Mouse (Mus musculus): ENCODE measurements at regions not wholly inside any gene's neighbourhood (a gene's known extent, or its start where the extent isn't known, plus 50 kb on each side); places are given as distances from the start of the nearest gene placed in this dataset.

DNA sequence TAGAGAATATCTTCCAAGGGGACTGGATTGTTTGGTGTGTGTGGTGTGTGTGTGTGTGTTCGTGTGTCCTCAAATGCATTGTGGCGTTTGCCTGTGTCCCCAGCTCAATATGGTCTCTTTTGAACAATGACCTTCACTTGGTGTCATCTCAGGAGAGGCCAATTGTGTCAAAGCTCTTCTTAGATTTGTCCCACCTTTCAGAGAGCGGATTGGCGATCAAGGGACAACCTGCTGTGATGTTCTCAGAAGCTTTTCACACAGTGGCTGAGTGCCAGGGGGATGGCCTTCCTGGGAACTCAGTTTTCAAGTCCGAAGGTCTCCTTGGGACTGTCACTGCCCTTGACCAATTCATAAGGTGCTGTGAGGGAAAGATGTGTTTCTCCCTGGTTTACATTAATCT is 433.0 kb upstream of the Pou3f3 start:
- DNase-seq (ENCODE audit: low spot score in 2 of 2), result no peak

DNA sequence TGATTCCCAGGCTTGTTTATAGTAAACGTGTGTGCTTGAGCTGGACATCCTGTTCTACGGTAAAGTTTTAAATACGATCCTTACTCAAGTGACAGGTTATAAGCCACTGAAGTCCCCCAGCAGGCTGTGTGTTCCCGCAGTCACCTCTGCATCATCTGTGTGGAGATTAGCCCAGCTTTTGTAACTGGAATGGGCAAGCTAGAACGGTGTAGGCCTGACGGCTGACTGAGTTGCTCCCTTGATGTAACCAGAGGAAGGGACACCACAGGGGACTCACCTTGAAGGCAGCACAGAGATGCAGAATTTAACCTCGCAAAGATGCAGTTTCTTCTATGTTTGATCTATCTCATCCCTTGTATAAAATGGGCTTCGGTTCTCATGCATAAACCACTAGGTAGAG is 418.4 kb upstream of the Pou3f3 start:
- DNase-seq (ENCODE audit: low spot score in 2 of 2), result no peak

DNA sequence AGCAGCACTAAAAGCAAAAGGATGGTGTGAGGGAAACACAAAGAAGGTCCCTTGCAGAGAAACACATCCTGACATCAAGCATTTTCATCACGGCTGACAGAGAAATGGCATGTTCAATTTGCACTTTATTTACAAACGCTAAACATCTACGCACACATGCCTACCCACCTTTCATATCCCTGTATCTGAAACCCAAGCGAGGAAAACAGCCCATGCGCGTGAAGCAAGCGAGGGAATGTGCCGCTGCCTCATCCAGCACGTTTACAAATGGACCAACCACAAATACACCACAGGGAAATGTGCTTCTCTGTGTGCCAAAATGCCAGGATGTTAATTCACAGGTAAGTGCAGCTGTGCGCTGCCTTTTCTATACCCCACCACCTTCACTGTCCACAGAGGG is 399.7 kb upstream of the Pou3f3 start:
- DNase-seq (ENCODE audit: low spot score in 2 of 2), result no peak

DNA sequence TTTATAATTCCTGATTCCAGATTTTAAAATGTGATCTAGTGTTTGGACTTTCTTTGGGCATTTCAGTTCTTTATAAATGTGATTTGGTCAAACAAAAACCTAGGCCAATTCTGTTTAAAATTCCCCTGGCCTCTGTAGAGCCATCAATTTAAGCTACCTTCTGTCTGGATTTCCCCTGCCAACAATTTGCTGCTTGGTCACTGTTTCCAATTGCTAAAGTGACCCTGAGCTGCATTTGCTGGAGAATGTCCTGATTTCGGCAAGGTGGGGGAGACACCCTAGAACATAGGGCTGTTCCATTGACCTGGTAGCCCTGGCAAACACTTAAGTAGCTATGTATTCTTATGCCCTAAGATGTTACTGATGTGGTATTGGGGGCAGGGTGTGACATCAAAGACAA is 386.3 kb upstream of the Pou3f3 start:
- DNase-seq (ENCODE audit: low spot score in 2 of 2), result no peak

DNA sequence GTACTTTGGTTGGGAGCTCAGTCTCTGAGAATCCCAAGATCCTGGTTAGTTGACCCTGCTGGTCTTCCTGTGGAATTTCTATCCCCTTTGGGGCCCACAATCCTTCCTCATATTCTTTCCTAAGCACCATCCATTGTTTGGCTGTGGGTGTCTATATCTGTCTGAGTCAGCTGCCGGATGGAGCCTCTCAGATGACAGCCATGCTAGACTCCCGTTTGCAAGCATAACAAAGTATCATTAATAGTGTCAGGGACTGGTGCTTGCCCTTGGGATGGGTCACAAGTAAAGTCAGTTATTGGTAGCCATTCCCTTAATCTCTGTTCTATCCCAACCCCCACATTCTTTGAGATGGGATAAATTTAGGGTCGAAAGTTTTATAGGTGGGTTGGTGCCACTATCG is 382.1 kb upstream of the Pou3f3 start:
- no peak for DNase-seq (ENCODE audit: low spot score in 2 of 2)

DNA sequence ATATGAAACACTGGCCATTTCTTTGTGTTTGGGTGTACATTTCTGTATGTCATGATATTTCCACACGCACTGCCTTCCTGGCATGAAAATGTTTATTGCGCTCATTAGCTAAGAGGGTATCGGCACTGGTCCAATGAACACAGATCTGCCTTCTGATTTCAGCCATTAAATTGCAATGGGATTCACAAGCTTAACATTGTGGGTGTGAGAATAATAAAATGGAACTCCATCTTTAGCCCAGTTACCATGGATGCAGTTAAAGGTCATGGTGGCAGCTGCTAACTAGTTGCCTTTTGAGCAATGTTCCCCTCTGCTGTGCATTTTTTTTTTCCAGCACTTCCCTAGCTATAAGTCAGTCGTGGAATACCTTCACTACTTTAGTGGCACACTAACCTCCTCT is 343.7 kb upstream of the Pou3f3 start:
- DNase-seq (ENCODE audit: low spot score in 2 of 2), result no peak

DNA sequence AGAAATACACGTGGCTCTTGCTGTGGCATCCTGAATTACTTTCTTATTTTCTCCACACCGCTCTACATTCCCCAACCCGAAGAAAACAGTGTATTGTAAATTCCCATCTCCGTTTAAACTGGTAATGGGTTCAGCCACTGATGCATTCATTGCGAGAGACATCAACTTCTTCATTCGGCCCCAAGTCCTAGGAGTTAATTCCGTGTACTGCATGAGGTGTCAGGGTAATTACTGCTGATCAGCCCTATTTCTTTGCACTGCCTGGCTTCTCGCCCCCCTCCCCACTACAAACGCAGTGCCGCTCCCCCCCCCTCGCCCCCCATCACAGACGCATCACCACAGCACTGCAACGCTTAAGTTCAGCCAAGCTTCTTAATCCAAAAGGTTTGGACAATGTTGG is 343.2 kb upstream of the Pou3f3 start:
- no peak for DNase-seq (ENCODE audit: low spot score in 2 of 2)

DNA sequence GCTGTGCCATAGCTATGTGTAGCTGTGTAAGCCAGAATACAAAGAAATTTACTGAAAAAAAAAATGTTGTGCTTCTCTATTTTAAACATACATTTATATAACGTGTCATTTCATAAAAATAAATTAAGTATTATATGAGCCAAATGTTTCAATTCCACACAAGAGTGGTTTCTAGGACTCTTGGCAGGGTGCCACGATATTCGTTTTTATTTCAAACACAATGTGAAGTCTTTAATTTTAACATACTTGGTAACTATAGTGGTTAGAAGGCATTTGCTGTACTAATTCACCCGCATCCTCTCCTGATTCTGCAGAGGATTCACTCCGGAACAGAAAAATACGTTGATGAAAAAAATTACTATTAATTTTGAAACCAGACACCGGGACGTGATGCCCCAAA is 342.5 kb upstream of the Pou3f3 start:
- DNase-seq (ENCODE audit: low spot score in 2 of 2), result no peak

DNA sequence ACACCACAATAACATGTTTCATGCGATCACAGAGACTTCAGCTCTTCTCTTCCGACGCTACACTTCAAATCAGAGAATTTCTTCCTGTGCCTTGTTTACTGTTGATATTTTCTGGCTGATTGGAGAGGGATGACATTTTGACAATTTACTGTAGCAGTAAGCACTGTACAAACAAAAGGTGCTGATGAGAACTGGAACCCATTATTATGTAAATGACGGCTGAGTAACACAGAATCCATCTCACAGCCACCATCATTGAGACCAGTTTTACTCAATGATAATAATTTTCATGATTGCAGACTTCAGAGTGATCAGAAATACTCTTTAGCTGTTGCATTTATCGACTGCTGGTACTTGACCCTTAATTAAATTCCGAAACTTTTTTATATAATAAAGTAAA is 341.5 kb upstream of the Pou3f3 start:
- DNase-seq (ENCODE audit: low spot score in 2 of 2), result no peak

DNA sequence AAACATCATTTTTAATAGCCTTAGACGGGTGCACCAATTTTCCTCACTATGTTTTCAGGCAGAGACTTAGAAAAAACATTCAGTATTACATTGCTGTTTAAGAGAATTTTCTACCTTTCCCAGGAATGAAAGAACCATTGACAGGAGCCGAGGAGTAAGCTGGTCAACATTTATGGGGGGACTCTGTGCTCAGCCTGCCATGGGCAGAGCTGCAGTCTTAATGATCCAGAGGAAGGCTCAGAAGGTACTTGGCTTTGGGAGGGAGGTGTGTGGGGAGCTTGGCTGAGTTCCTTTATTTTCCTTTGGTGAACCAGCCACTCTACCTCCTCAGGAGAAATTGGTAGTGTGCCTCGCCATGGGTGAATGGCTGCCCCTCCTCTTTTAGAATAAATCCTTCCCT is 333.1 kb upstream of the Pou3f3 start:
- no peak for DNase-seq (ENCODE audit: low spot score in 2 of 2)

DNA sequence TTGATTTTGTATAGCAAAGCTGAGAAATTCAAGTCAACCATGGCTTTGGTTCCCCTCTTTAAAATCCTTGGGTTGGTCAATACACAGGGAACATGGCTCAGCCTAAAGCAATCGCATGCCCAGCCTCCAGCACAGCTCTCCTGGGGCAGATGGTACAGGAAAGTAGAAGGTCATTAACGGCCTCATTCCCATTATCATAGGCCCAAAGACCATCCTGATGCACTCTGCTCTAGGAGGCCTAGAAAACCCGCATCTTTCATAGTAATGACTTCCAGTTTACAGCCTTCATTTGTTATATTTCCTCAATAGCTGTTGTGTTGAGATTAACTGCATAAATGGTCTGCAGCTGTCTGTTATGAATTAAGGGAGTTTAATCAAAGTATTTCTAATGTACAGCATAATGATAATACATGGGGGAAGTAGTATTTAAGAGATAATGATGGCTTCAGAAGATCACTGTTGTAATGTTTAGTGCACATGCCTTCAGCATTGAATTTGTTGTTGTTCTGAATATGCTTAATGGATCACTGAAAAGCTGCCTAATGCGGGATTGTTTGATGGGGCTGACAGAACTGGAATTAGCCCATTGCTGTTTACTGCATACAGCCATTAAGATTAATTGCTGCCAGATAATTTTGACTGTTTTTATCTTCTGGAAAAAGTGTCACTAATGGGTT is 329.8 kb upstream of the Pou3f3 start:
- DNase-seq (ENCODE audit: low spot score in 2 of 2), result no peak

DNA sequence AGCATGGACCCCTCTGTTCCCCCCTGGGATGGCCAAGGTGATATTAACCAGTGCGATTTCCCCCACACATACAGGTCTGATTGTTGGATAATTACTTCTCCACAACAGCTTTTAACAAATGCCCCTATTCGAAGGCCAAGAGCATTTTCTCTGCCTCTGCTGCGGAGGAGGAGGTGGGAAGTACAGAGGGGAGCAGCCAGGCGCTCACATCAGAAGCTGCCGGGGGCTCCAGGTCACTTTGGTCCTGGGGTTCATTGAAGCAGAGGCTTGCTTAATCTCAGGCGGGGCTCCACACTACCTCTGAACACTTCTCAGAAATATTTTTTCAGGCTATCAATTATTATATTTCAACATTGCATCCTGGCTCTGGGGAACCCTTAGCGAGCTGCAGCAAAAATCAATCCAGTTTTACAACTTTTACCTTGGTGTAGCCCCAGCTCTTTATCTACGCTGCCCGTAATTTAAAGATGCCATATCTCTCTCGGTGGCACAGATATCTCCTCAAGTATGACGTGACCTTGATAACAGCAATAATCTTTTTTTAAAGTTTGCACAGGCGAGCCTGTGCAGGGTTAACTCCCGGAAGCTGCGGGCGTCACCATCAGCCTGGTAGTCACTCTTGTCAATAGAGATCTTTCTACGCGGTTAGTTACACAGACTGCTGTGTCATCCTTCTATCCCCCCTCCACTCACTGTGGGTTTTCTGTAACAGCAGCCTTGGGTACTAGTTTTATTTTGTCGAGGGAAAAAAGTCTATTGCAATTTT is 307.5 kb upstream of the Pou3f3 start:
- DNase-seq (ENCODE audit: low spot score in 2 of 2), result no peak

DNA sequence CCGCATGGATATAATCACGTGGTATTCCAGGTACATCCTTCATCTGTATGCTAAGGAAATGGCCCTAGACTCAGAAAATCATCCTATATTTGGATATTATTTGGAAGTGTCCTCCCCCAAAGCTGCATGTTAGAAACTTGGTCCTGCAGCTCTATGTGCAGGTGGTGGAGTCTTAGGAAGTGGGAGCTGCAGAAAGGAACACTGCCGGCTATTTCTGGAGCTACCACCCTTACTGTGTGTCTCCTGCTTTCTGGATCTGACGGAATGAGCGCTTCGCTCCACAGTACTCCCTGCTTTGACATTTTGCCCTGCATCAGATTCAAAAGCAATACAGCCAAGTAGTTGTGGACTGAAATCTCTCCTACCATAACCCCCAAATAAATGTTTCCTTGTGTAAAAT is 306.8 kb upstream of the Pou3f3 start:
- no peak for DNase-seq (ENCODE audit: low spot score in 2 of 2)

DNA sequence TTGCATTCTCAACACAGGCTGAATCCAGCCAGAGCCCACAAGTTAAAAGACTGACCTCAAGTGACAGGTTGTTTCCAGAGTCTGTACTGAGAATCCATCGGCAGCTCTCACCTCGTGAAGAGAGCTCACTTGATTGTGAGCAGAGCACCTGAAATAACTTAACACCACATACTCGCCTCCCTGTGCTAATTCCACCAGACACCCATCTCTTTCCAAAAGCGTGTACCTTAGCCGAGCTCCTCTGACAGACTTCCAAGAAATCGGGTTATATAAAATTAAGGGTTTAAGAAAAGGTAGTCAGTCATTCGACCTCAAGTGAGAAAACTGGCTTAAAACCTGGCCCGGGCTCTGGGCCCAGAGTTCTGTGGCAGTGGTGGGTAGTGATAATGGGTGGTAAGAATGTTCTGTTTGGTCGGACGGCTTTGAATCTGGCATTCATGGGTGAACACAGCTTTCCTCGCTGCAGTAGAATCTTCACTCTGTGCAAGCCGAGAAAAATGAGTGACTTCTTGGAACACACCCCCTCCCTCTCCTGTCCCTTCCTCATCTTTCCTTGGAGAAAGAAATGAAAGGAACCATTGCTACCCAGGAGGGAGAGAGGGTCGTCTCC is 299.8 kb upstream of the Pou3f3 start:
- peak in 1 of 2 experiments; percentile 17 for DNase-seq (ENCODE audit: low spot score in 2 of 2)

DNA sequence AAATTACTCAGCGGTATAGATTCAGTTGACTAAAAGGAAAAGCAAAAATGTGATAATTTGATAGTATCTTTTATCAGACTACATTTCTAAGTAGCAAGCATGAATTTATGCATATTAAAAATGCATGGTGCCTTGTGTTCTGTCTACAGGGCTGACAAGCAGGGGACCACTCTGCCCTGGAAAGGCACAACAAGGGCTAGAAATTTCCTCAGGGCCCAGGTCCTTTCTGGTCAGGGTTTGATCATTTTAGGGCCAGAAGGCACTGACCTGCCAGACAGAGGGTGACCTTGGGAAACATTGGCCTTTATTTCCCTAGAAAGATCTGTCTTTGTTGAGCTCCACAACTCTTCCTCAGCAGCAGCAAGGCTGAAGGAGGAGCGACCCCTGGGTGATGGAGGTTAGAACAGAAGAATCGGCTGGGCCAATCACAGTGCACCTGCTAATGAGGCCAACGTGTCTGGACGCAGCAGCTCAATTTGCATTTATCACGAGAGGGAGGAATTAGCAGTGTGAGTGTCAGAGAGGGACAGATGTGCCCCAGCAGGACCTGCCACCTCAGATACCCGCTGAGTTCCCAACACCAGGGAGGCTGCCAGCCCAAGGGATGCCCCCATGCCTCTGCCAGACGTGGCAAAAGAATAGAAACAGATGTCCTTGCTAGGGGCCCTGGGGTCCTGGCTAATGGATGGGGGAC is 297.0 kb upstream of the Pou3f3 start:
- DNase-seq (ENCODE audit: low spot score in 2 of 2), result no peak

DNA sequence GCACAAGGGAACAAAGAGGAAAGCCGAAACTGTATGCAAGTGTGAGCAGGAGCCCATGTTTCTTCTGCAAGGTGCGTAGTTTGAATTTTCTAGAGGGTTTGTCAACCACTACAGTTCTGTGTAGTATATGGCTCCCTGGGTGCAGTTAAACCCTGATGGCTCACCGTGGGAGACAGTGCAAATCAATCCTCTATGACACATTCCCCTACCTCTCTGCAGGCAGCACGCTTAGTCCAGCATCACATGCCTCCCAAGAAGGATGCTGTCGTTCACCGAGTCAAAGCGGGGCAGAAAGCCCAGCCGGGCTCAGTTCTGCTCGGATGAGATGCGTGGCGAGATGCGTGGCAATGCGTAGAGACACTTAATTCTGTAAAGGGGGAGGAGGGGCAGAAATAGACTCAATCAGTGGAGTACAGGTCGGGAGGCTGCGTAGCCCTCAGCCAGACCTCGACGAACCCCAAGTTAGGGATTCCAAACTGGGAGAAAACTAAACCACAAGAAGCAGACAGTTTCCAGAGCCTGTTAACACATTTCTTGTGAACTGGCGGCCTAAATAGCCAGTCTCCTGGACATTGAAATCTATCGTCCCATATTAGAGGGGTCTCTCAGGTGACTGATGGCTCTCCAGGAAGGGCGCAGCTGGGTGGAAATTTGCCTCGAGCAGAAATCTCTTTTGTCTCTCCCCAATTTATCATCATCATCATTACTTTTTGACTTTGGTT is 279.6 kb upstream of the Pou3f3 start:
- DNase-seq (ENCODE audit: low spot score in 2 of 2), result no peak

DNA sequence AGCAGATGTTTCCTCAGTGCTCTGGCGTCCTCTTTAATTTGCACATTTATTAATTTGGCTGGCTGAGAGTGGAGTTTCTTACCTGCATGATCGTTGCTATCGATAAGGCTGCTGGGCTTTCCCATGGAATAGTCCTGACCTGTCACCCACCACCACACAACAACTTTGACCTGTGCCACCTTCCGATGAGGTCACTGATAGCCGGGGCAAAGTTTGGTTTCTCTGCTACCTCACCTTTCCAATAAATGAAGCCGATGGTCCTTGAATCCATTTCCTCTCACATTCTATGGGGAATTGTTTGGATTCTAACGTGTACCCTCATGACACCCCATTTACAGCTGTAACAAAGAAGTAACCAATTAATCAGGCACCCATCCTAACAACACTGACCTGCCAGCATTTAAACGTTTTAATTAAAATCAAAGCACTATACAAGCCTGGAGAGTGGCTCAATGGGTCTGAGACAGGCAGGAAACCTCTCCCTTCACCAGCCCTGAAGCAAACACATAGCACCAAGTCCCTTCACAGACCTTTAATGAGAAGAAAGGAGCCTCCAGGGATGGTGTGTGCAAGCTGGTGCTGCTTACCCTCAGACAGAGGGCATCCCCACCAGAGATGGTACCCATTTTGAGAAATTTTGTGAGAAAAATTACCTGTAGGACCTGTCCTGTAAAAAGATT is 278.9 kb upstream of the Pou3f3 start:
- DNase-seq (ENCODE audit: low spot score in 2 of 2), result no peak

DNA sequence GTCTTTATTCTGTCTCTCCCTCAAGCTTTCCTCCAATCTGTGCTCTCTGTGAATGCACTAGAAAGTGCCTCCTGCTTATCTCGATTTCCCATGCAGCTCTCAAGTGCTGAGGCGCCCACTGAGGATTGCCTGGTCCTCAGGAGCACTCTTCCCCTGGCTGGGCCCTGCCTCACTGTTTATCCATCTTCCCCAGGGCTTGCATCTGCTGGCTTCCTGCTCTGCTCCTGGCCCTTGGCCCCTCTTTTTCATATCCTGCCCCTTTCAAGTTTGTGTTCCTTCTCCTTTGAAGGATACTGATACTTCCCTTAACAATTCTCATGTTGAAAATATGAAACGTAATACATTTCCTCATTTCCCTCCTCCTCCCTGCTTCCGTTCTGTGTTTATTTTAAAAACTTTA is 277.8 kb upstream of the Pou3f3 start:
- no peak for DNase-seq (ENCODE audit: low spot score in 2 of 2)

DNA sequence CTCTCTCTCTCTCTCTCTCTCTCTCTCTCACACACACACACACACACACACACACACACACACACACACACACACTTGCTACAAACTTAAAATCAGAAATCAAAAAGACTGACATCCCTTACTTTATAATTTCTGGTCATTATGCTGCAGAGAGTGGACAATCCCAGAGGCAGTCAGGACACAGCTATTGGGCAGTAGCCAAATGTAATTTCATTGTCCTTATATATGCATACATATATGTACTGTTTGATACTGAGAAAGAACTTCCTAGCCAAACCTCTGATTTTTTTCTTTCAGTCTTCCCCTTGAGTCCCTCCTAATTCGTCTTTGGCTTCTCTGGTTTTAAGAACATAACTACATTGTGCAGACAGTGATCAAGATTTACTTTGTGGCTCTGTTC is 277.3 kb upstream of the Pou3f3 start:
- DNase-seq (ENCODE audit: low spot score in 2 of 2), result no peak

DNA sequence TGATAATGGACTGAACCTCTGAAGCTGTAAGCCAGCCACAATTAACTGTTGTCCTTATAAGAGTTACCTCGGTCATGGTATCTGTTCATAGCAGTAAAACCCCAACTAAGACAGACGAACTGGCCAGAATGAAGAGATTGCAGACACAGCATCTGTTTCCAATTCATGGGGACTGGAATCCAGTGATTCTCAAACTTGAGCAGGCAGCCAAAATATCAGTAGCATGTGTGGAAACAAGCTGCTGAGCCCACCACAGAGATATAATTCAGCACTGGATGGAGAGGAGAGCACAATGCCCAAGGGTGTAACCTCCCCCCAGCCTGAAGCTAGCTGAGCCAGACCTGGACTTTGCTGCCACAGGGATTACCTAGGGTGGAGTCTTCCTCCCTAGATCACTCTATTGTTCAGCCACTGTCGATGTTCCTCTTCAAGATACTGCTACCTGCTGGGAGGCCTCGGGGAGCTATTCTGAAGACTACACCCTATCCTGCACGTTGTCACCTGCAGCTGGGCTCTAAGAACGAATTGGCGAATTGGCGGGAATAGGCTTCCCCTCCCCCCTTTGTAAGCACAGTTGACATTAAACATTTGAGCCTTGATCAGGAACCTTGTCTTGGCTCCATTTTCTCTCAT is 259.1 kb upstream of the Pou3f3 start:
- no peak for DNase-seq (ENCODE audit: low spot score in 2 of 2)

DNA sequence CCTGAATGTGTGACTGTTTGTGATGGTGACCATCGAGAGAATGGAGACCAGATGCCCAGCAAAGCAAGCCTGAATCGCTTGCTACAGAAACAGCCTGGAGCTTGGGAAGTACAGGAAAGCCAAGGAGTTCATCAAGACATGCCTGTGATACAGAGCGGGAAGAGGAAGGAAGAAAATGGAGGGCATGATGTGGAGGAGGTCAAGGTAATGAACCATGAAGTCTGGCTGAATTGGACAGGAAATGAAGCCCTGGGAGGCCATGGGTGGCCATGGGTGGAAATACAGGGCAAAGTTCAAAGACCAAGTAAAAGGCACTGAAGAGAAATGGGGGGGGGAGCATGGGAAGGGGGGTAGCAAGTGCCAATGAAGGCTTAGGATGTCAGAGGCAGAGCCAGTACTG is 227.2 kb upstream of the Pou3f3 start:
- no peak for DNase-seq (ENCODE audit: low spot score in 2 of 2)

Data from left cerebral cortex, adult 8-10 months (tissue).